Mouse (Mus musculus): ENCODE data around the gene Vat1. TPM values are rescaled to one million over a fixed set of nuclear protein-coding genes. Genes with fewer than 3 reads are reported as not detected.
"Not testable (repeated sequence)": the region's sequence is repeated elsewhere in the genome, so short reads cannot be mapped to it uniquely, and the experiment has no call there.

Vat1 gene
- total RNA-seq, 2 experiments from 2014 or later = 25.3 to 27.7 TPM

- DNase-seq (ENCODE audit: low spot score in 2 of 2) = no peak
- no peak for TF ChIP-seq CTCF (conservative IDR thresholded peaks at IDR 0.05)
- Histone ChIP-seq H3K4me3 (no peak overlapping the region), H3K27ac (no peak overlapping the region)
Observed at GRCm38 (mm10) chr11:101474298-101474697, 8.3 kb upstream of the Vat1 start.

- not testable (repeated sequence) for H3K4me3 ChIP-seq; DNase-seq (ENCODE audit: low spot score in 2 of 2); H3K27ac ChIP-seq
Observed at GRCm38 (mm10) chr11:101473686-101474085, 7.7 kb upstream of the Vat1 start.

- peak in 1 of 2 experiments; percentile 36 for DNase-seq (ENCODE audit: low spot score in 2 of 2)
- no peak for TF ChIP-seq CTCF (conservative IDR thresholded peaks at IDR 0.05)
Observed at GRCm38 (mm10) chr11:101472336-101472735, 6.3 kb upstream of the Vat1 start.

DNA sequence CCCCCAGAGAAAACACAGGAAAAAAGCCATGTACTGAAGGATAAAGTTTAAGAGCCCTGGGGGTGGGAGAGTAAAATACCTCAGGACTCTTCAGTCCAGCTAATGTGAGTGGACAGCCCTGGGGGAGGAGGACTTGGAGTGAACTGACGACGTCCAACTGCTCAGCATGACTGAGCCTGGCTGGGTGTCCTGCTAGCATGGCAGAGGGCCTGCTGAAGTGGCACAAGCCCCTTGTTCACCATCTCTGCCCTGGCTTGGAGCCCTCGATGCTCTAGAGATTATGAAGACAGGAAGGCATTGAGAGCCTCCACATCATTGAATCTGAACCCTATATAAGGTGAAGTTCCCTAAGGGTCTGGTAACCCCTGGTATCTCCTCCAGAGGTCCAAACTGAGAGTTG is 5.9 kb upstream of the Vat1 start:
- peak overlapping the region; percentile 33; the same call in 1 of the 2 replicates for H3K27ac ChIP-seq
- no peak for DNase-seq (ENCODE audit: low spot score in 2 of 2)
- no peak overlapping the region for H3K4me3 ChIP-seq
- TF ChIP-seq CTCF (conservative IDR thresholded peaks at IDR 0.05) = no peak

More at GRCm38 (mm10) chr11:101472336-101472735, 6.3 kb upstream of the Vat1 start:
- Histone ChIP-seq H3K27ac (peak overlapping the region; percentile 33; the same call in 1 of the 2 replicates), H3K4me3 (no peak overlapping the region)

- no peak for DNase-seq (ENCODE audit: low spot score in 2 of 2)
- TF ChIP-seq CTCF (conservative IDR thresholded peaks at IDR 0.05) = no peak
- H3K27ac ChIP-seq = no peak overlapping the region
- no peak overlapping the region for H3K4me3 ChIP-seq
Observed at GRCm38 (mm10) chr11:101470206-101470605, 4.2 kb upstream of the Vat1 start.

DNA sequence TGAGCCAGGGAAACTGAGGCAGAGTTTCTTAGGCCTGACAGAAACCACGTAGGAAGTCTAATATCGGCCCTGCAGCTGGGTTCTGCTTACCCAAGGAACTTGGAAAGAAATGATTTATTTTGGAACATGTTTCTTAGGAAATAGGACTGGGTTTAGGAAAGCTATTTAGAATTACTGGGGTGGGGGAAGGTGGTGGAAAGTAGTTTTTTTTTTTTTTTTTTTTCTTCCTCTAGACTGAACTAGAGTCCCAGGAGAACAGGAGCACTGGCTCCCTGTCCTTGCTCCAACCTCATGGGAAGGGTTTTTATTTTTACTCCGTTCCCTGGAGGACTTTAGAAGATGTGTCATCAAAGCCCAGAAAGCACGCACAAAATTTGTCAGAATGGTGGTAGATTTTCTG is 3.1 kb upstream of the Vat1 start:
- peak overlapping the region; percentile 68; the same call in 1 of the 2 replicates for H3K4me3 ChIP-seq
- no peak for TF ChIP-seq CTCF (conservative IDR thresholded peaks at IDR 0.05)

GRCm38 (mm10) chr11:101468731-101469130 is 2.7 kb upstream of the Vat1 start:
- TF ChIP-seq CTCF (conservative IDR thresholded peaks at IDR 0.05) = no peak
- peak overlapping the region; percentile 68 for H3K4me3 ChIP-seq
- H3K27ac ChIP-seq = peak overlapping the region; percentile 85
- no peak for DNase-seq (ENCODE audit: low spot score in 2 of 2)

More for the DNA sequence above, 3.1 kb upstream of the Vat1 start:
- DNase-seq (ENCODE audit: low spot score in 2 of 2) = no peak
- peak overlapping the region; percentile 85 for H3K27ac ChIP-seq

- H3K4me3 ChIP-seq = peak overlapping the region; percentile 68
- no peak for DNase-seq (ENCODE audit: low spot score in 2 of 2)
- peak overlapping the region; percentile 85 for H3K27ac ChIP-seq
- TF ChIP-seq CTCF (conservative IDR thresholded peaks at IDR 0.05) = no peak
Observed at GRCm38 (mm10) chr11:101468263-101468688, 2.2 kb upstream of the Vat1 start.

- peak; percentile 85 for TF ChIP-seq CTCF (conservative IDR thresholded peaks at IDR 0.05)
- peak overlapping the region; percentile 68 for H3K4me3 ChIP-seq
- peak overlapping the region; percentile 85 for H3K27ac ChIP-seq
- peak; percentile 62 to 71 for DNase-seq (ENCODE audit: low spot score in 2 of 2)
Observed at GRCm38 (mm10) chr11:101467477-101468262, 1.6 kb upstream of the Vat1 start.

DNA sequence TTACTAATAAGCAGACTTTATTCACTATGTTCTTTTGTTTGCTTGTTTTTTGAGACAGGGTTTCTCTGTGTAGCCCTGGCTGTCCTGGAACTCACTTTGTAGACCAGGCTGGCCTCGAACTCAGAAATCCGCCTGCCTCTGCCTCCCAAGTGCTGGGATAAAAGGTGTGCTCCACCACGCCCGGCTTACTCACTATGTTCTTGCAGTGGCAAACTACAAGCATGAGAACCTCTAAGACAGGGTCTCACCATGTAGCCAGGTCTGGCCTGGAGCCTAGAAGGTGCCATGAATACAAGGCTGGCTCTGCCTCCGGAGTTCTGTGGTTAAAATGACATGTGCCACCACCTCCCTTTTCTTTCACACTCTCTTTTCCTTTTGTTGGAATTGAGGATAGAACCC is 521 bp upstream of the Vat1 start:
- DNase-seq (ENCODE audit: low spot score in 2 of 2); H3K27ac ChIP-seq: not testable (repeated sequence)
- peak overlapping the region; percentile 63 for H3K4me3 ChIP-seq

GRCm38 (mm10) chr11:101465101-101465868 is 745 bp downstream of the Vat1 start:
- DNase-seq (ENCODE audit: low spot score in 2 of 2) = peak in 1 of 2 experiments; percentile 30
- Histone ChIP-seq H3K27ac (peak overlapping the region; percentile 81), H3K4me3 (peak overlapping the region; percentile 63)
- 0 out of 2 replicates have a peak, but pooled peaks have one; percentile 6 for TF ChIP-seq CTCF (conservative IDR thresholded peaks at IDR 0.05)

DNA sequence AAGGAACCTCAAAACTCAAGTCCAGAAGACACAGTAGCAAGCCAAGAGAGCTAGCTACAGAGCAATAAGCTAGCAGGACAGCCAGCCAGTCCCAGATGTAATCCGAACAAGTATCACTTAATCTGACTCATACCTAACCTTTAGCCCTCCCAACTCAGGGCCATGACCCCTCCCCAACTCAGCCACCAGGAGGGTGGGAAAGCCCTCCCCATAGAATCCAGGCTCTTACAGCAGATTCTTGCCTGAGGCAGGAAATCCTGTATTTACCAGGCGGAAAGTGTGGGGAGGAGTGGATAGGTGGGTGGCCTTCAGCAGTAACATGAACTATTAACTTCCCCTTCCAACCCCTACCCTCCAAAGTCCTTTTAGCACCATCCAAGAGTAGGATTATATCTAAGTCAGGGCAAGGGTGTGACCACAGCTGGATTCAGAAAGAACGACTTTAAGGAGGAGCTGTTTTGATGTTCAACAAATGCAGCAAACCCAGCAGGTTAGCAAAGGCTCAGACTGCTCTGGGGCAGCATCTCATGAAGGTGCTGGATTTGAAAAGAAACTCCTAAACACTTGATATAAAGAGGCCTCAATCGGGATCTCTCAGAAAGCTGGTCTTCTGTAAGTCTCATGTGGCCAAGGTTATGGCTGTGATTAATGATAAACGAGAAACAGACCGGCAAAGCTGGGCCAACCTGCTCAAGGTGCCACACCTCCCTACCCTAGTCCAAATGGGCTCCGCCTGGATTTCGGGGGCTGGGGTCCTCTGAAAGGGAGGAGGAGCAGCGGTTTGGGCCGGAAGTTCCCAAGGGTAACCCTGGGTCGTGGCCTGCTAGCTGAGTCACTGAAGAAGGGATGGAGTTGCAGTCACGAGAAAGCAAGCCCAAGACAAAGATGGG is 1.6 kb downstream of the Vat1 start, which contains the start of gene Rnd2:
Rnd2 (plus strand) TSS at position 789 of the 890 bp plus-strand sequence.
- no peak for TF ChIP-seq CTCF (conservative IDR thresholded peaks at IDR 0.05)
- DNase-seq (ENCODE audit: low spot score in 2 of 2) = no peak
- H3K4me3 ChIP-seq = peak within 1 kb of the TSS; percentile 63
- peak within 1 kb of the TSS; percentile 81 for H3K27ac ChIP-seq
